Mouse (Mus musculus) cerebellum, adult 2 months (tissue): Measurements from ENCODE around the gene Slc22a3.

Experiments used
- CTCF ChIP-seq: fragments of 200-500 bp; IDR thresholded peaks from 2 replicates; pipeline ENCODE4 v1.5.1; 2011; ENCODE audit warnings: low read depth, mild to moderate bottlenecking, control low read depth, low read length, moderate library complexity, borderline replicate concordance; ENCODE audit not compliant: insufficient read depth
- POLR2A ChIP-seq: fragments of 200-500 bp; IDR thresholded peaks from 2 replicates; pipeline ENCODE4 v1.6.1; 2011; ENCODE audit warnings: low read length, control low read depth, borderline replicate concordance; ENCODE audit not compliant: insufficient read depth

DNA sequence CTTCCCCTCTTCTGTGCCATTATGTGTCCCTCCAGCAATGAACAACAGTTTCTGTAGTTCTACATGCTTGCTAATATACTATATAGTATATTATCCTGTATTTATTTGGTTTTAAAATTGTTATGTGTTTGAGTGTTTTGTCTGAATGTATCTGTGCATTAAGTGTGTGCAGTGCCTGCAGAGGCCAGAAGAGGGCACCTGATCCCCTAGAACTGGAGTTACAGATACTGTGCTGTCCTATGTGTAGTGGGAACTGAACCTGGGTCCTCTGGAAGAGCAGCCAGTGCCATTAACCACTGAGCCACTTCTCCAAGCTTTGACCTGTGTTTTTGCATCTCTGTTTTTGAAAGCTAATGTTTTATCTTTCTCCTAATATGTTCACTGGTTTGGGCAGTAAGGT, 46.3 kb downstream of the Slc22a3 start:
- TF ChIP-seq CTCF (no peak), POLR2A (no peak)
